Mouse (Mus musculus): ENCODE measurements at regions not wholly inside any gene's neighbourhood (a gene's known extent, or its start where the extent isn't known, plus 50 kb on each side); places are given as distances from the start of the nearest gene placed in this dataset.
"Not testable (repeated sequence)": the region's sequence is repeated elsewhere in the genome, so short reads cannot be mapped to it uniquely, and the experiment has no call there.

DNA sequence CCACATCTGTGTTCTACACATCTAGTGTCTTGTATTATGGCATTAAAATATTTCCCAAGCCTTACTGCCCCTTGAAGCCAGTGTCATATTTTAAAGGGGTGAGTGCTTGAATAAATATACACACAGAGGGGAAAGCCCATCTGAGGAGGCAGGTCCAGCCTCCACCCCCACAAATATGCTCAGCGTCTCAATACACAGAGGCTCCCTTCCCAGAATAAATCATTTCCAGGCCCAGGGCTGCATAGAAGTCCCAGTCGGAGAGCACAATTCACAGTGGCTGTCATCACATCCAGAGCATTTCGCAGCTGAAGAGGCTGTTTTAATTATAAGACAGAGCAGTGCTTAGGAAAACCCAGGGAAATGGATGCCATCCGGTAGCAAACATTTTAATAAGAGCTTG, 118.8 kb upstream of the Mpdz start:
- no peak for TF ChIP-seq CTCF (IDR thresholded peaks at IDR 0.05)
- no peak overlapping the region for H3K27ac ChIP-seq
- intact Hi-C loops (cut with DNase I): loop anchor here (5.0 kb wide), 4 partner anchors 64 to 1371 kb away; no protein-coding TSS in a partner anchor
- DNase-seq (ENCODE audit: extremely low spot score in 1 of 2, low spot score in 2 of 2): no peak
- no peak overlapping the region for H3K4me3 ChIP-seq

DNA sequence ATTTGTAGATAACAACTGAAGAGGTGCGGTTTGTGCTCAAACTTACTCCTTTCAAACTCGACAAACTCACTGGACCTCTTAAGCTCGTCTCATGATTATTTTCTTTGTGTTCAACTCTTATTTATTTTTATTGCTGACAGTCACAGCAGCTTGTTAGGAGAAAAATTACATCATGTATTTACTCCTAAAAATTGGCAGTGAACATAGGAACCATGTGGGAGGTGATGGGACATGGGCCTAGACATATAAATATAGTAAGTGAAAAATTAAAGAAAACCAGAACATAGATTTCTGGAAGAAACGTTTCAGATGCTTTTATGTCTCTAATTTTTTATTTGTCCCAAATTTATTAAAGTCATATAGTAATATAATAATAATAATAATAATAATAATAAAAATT, 108.2 kb upstream of the Mpdz start:
- no peak for TF ChIP-seq CTCF (IDR thresholded peaks at IDR 0.05)
- no peak overlapping the region for H3K4me3 ChIP-seq
- intact Hi-C loops (cut with DNase I): no loop called here
- DNase-seq (ENCODE audit: extremely low spot score in 1 of 2, low spot score in 2 of 2): no peak
- no peak overlapping the region for H3K27ac ChIP-seq

DNA sequence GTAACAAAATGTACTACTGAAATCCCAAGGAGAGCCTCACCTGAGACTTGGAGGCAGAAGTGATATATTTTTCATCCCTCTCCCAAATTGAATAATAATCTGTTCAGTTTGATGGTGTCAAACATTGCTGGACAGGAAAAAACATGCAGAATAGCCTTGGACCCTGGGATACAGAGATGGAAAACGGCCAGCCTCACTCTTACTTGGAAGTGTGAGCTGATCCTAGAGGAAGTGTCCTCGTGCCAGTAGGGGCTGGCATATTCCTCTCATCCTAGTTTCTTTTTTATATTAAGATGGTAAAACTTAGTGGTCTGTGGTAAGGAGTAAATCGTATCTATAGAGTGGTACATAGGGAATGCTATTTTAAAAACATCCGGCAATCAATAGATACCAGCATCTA, 107.6 kb upstream of the Mpdz start:
- Histone ChIP-seq H3K4me3 (no peak overlapping the region), H3K27ac (no peak overlapping the region)
- intact Hi-C loops (cut with DNase I): no loop called here
- TF ChIP-seq CTCF (IDR thresholded peaks at IDR 0.05): no peak
- no peak for DNase-seq (ENCODE audit: extremely low spot score in 1 of 2, low spot score in 2 of 2)

GRCm38 (mm10) chr4:81540496-81540895, 97.9 kb upstream of the Mpdz start:
- H3K4me3 ChIP-seq: no peak overlapping the region
- no peak for DNase-seq (ENCODE audit: extremely low spot score in 1 of 2, low spot score in 2 of 2)
- intact Hi-C loops (cut with DNase I): no loop called here
- H3K27ac ChIP-seq: no peak overlapping the region
- no peak for TF ChIP-seq CTCF (IDR thresholded peaks at IDR 0.05)

- Histone ChIP-seq H3K27ac (no peak overlapping the region), H3K4me3 (no peak overlapping the region)
- TF ChIP-seq CTCF (IDR thresholded peaks at IDR 0.05): no peak
- no peak for DNase-seq (ENCODE audit: extremely low spot score in 1 of 2, low spot score in 2 of 2)
- intact Hi-C loops (cut with DNase I): no loop called here
Observed at GRCm38 (mm10) chr4:81539551-81539950, 96.9 kb upstream of the Mpdz start.

DNA sequence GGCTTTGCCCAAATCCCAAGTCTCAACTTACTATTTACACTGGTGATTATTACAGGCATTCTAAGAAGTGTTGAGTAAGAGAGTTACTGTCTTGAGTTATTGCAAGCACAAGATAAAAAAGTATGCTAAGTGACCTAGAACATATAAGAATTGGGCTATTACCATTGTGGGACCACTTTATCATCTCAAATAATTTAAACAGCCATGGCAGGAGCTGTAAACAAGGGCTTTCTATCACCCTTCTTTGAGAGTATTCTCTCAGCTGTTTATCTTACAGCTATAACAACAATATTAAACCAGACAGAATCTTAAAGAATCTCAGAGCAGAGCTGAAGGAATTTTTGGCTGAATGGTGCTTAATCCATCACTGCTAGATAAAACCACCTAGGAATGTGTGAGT, 94.2 kb upstream of the Mpdz start:
- no peak for DNase-seq (ENCODE audit: extremely low spot score in 1 of 2, low spot score in 2 of 2)
- TF ChIP-seq CTCF (IDR thresholded peaks at IDR 0.05): no peak
- no peak overlapping the region for H3K27ac ChIP-seq
- no peak overlapping the region for H3K4me3 ChIP-seq
- intact Hi-C loops (cut with DNase I): no loop called here

GRCm38 (mm10) chr4:81530546-81530945, 87.9 kb upstream of the Mpdz start:
- TF ChIP-seq CTCF (IDR thresholded peaks at IDR 0.05): no peak
- DNase-seq (ENCODE audit: extremely low spot score in 1 of 2, low spot score in 2 of 2): no peak
- Histone ChIP-seq H3K4me3 (no peak overlapping the region), H3K27ac (no peak overlapping the region)
- intact Hi-C loops (cut with DNase I): no loop called here

GRCm38 (mm10) chr4:81519151-81519550, 76.5 kb upstream of the Mpdz start:
- H3K4me3 ChIP-seq; H3K27ac ChIP-seq; intact Hi-C loops (cut with DNase I); DNase-seq (ENCODE audit: extremely low spot score in 1 of 2, low spot score in 2 of 2): not testable (repeated sequence)

DNA sequence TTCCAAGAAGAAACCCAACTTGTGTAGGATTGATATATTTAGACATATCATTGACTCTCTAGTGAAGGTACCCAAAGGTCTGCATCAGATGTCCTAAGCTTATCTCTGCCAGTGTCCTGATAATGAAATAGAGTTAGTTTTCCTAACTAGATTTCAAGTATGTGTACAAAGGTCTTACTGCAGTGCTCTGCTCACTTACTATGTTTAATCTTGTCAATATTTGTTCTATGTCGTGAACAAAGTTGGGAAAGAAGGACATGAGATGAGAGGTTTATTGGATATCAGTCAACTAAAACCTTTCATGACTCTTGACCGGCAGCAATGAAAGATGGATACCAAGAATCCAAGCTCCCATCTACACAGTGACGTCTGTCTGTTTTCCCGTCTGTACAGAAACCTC, 71.9 kb upstream of the Mpdz start:
- intact Hi-C loops (cut with DNase I): no loop called here

DNA sequence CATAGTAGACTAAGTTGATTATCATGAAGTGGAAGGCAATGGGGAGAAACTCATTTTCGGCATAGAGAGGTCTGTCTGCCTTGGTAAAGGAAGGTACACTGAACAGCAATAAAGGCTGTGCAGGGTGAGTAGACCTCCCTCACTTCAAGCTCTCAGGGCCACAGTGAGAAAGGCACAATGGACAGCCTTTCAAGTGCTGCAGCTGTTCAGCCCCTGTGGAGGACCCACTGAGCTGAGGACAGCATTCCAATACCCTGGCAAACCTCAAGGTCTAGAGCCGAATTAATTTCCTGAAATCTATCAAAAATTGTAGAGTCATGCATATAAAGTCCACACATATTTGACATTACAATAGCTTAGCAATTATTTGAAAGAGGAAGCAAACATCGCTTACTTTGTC, 69.8 kb upstream of the Mpdz start:
- H3K4me3 ChIP-seq: no peak overlapping the region
- H3K27ac ChIP-seq: no peak overlapping the region
- intact Hi-C loops (cut with DNase I): no loop called here
- no peak for TF ChIP-seq CTCF (IDR thresholded peaks at IDR 0.05)
- DNase-seq (ENCODE audit: extremely low spot score in 1 of 2, low spot score in 2 of 2): no peak

More for the DNA sequence above, 71.9 kb upstream of the Mpdz start:
- Histone ChIP-seq H3K4me3 (no peak overlapping the region), H3K27ac (no peak overlapping the region)
- no peak for TF ChIP-seq CTCF (IDR thresholded peaks at IDR 0.05)
- no peak for DNase-seq (ENCODE audit: extremely low spot score in 1 of 2, low spot score in 2 of 2)

DNA sequence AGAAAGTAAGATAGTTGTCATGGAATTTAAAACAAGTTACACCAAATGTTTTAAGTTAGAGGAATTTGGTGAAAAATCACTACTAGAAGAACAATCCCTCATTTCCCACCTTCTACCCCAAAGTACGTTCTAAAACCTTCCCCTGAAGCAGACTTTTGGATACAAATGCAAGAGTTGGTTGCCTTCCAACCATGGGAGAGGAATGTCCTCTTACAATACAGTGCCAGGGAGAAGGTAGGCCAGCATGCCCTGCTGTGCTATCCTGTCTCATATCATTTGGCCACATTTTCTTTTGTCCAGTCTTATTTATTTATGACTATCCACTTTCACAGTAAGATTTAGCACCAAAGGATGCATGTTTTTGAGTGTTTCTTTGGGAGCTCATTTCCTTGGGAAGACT, 66.2 kb upstream of the Mpdz start:
- DNase-seq (ENCODE audit: extremely low spot score in 1 of 2, low spot score in 2 of 2): no peak
- intact Hi-C loops (cut with DNase I): no loop called here
- Histone ChIP-seq H3K4me3 (no peak overlapping the region), H3K27ac (no peak overlapping the region)
- TF ChIP-seq CTCF (IDR thresholded peaks at IDR 0.05): no peak

DNA sequence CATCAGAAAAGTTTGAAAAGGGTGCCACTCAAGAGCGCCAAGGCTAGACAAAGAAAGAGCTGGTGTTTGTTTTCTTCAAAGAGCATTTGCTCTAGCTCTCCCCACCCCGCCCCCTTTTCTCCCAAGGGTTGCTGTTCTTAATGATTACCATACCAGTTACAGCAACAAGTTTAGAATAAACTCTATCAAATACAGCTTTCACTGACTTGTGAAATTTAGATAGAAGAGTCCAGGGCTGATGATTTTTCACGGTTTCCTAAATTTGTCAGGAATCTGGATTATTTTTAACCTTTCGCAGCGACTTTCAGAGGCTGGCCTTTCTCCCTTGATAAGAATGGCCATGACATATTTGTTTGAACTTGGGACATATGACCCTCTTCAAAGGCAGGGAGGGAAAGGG, 64.2 kb upstream of the Mpdz start:
- DNase-seq (ENCODE audit: extremely low spot score in 1 of 2, low spot score in 2 of 2): no peak
- intact Hi-C loops (cut with DNase I): no loop called here
- Histone ChIP-seq H3K27ac (no peak overlapping the region), H3K4me3 (no peak overlapping the region)
- no peak for TF ChIP-seq CTCF (IDR thresholded peaks at IDR 0.05)

- TF ChIP-seq CTCF (IDR thresholded peaks at IDR 0.05): no peak
- intact Hi-C loops (cut with DNase I): no loop called here
- no peak for DNase-seq (ENCODE audit: extremely low spot score in 1 of 2, low spot score in 2 of 2)
- Histone ChIP-seq H3K27ac (no peak overlapping the region), H3K4me3 (no peak overlapping the region)
Observed at GRCm38 (mm10) chr4:81506306-81506705, 63.7 kb upstream of the Mpdz start.

- intact Hi-C loops (cut with DNase I): no loop called here
- no peak overlapping the region for H3K27ac ChIP-seq
- no peak for DNase-seq (ENCODE audit: extremely low spot score in 1 of 2, low spot score in 2 of 2)
- H3K4me3 ChIP-seq: no peak overlapping the region
- TF ChIP-seq CTCF (IDR thresholded peaks at IDR 0.05): no peak
Observed at GRCm38 (mm10) chr4:81505096-81505495, 62.5 kb upstream of the Mpdz start.

All from left cerebral cortex, adult 2 months (tissue).